Mouse (Mus musculus) ES-Bruce4 (cell line): Measurements from ENCODE around the gene Chac1.

Experiments
- CTCF ChIP-seq: IDR thresholded peaks from one replicate; pipeline ENCODE4 v1.8.1; 2011; ENCODE audit warnings: low read depth, low read length
- EP300 ChIP-seq: IDR thresholded peaks from 2 replicates; pipeline ENCODE4 v1.6.1; 2011; ENCODE audit warnings: low read depth, low read length; ENCODE audit not compliant: insufficient read depth
- POLR2A ChIP-seq: IDR thresholded peaks from one replicate; pipeline ENCODE4 v1.8.1; 2011; ENCODE audit warnings: low read length; ENCODE audit not compliant: insufficient read depth

- TF ChIP-seq POLR2A (no peak), EP300 (no peak), CTCF (no peak)
Observed at GRCm38 (mm10) chr2:119304391-119304790, 46.6 kb upstream of the Chac1 start.
